Mouse (Mus musculus) cortical plate, adult 2 months (tissue): ENCODE data around the gene Mllt3.

Experiments used
- CTCF ChIP-seq: fragments of 200-500 bp; IDR thresholded peaks from 2 replicates; pipeline ENCODE4 v1.5.1; 2011; ENCODE audit warnings: mild to moderate bottlenecking, control low read depth, low read length; ENCODE audit not compliant: insufficient read depth; ENCODE audit errors: extremely low read depth
- POLR2A ChIP-seq: fragments of 200-500 bp; IDR thresholded peaks from 2 replicates; pipeline ENCODE4 v1.6.1; 2011; ENCODE audit warnings: mild to moderate bottlenecking, low read length, control low read depth; ENCODE audit not compliant: insufficient read depth; ENCODE audit errors: extremely low read depth

- TF ChIP-seq CTCF (no peak), POLR2A (no peak)
Measured at GRCm38 (mm10) chr4:87863212-87863611, 170.0 kb downstream of the Mllt3 start.
